Mouse (Mus musculus) forebrain, embryonic 15.5 days (tissue): ENCODE measurements around the gene Odf3l2. TPM values are rescaled to one million over a fixed set of nuclear protein-coding genes. Genes with fewer than 3 reads are reported as not detected.

Source experiments
- ATAC-seq: fragments of 200-750 bp; cut with Nextera tagmentation; replicated peaks from 2 replicates; pipeline ENCODE4 v1.8.0; 2017; ENCODE audit warnings: mild to moderate bottlenecking, moderate TSS enrichment, moderate library complexity
- H3K27ac ChIP-seq: fragments of 300-500 bp; sonication (generic); replicated peaks from 2 replicates; pipeline ENCODE4 v1.5.1; 2015; ENCODE audit warnings: mild to moderate bottlenecking, inconsistent platforms
- H3K27me3 ChIP-seq: fragments of 300-500 bp; sonication (generic); 2 replicates; pipeline ENCODE4 v1.6.1; 2015; ENCODE audit warnings: inconsistent platforms
- H3K36me3 ChIP-seq: fragments of 300-500 bp; sonication (generic); 2 replicates; pipeline ENCODE4 v1.6.1; 2015; ENCODE audit warnings: mild to moderate bottlenecking, inconsistent platforms
- H3K4me1 ChIP-seq: fragments of 300-500 bp; sonication (generic); 2 replicates; pipeline ENCODE4 v1.6.1; 2015; ENCODE audit warnings: inconsistent platforms
- H3K4me2 ChIP-seq: fragments of 300-500 bp; sonication (generic); replicated peaks from 2 replicates; pipeline ENCODE4 v1.6.1; 2015; ENCODE audit warnings: mild to moderate bottlenecking, inconsistent platforms
- H3K4me3 ChIP-seq: fragments of 300-500 bp; sonication (generic); 2 replicates; pipeline ENCODE4 v1.5.1; 2015; ENCODE audit warnings: mild to moderate bottlenecking, inconsistent platforms
- H3K9ac ChIP-seq: fragments of 300-500 bp; sonication (generic); replicated peaks from 2 replicates; pipeline ENCODE4 v1.6.1; 2015; ENCODE audit warnings: mild to moderate bottlenecking, inconsistent platforms
- H3K9me3 ChIP-seq: fragments of 300-500 bp; sonication (generic); 2 replicates; pipeline ENCODE4 v1.6.1; 2016; ENCODE audit warnings: inconsistent platforms
- WGBS: fragments of 180-500 bp; shearing (Covaris S2); methylation state at CpG from one replicate; pipeline ENCODE4 v1.1.7; 2015; ENCODE audit warnings: mixed read lengths; 5-methylcytosine and 5-hydroxymethylcytosine counted together
- polyA plus RNA-seq: library from polyadenylated mRNA; unstranded; fragments of >200 nt; fragmentation: Nextera tagmentation; extraction: Ambion mirVana; gene quantifications from 2 replicates; pipeline ENCODE4 v1.2.1, GENCODE M21; 2015

Gene Odf3l2
- polyA plus RNA-seq, 1 experiment from 2014 or later: 0.32 TPM

GRCm38 (mm10) chr10:79668771-79669575 is 23.4 kb upstream of the Odf3l2 start, which contains the start of gene Tpgs1:
Tpgs1 (plus strand) TSS chr10:79669369.
- Histone ChIP-seq H3K9ac (peak within 1 kb of the TSS; percentile 91), H3K4me2 (peak within 1 kb of the TSS; percentile 79), H3K27me3 (no peaks in the 10 kb centered on the region), H3K27ac (peak within 1 kb of the TSS; percentile 94), H3K9me3 (no peaks in the 10 kb centered on the region), H3K36me3 (no peaks in the 10 kb centered on the region), H3K4me3 (peak within 1 kb of the TSS; percentile 92), H3K4me1 (peaks cover 21% of the 10 kb centered on the region)
- ATAC-seq: peak; percentile 85
- under 1% methylated on average over 45 of the region's 45 CpGs for WGBS

DNA sequence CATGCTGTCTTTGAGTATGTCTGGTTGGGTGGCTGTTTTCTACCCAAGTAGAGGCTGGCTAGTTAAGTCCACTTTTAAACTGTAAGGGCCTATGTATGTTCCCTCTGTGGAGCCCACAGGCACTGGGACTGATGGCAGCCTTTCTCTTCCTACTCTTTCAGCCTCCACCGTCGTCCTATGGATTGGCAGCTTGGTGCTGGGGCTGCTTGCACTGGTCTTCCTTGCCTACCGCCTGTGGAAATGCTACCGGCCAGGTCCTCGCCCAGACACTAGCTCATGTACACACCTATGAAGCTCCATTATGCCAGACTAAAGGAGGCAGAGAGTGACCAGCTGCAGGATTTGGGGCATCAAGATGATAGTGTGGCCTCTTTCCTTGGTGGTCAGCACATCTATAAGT is 22.5 kb upstream of the Odf3l2 start:
- peak overlapping the region; percentile 79; the same call in 1 of the 2 replicates for H3K4me2 ChIP-seq
- H3K4me1 ChIP-seq: peaks cover 21% of the 10 kb centered on the region
- peak overlapping the region; percentile 92; the same call in 1 of the 2 replicates for H3K4me3 ChIP-seq
- peak overlapping the region; percentile 94 for H3K27ac ChIP-seq
- H3K9ac ChIP-seq: no peak overlapping the region; the same call in 1 of the 2 replicates
- no peaks in the 10 kb centered on the region for H3K9me3 ChIP-seq
- H3K27me3 ChIP-seq: no peaks in the 10 kb centered on the region
- ATAC-seq: no peak
- H3K36me3 ChIP-seq: no peaks in the 10 kb centered on the region
- 84% methylated on average over 5 of the region's 5 CpGs for WGBS

- H3K27ac ChIP-seq: no peak overlapping the region
- no peak overlapping the region for H3K4me2 ChIP-seq
- H3K9me3 ChIP-seq: no peaks in the 10 kb centered on the region
- ATAC-seq: no peak
- no peak overlapping the region for H3K4me3 ChIP-seq
- H3K4me1 ChIP-seq: peaks cover 21% of the 10 kb centered on the region
- H3K9ac ChIP-seq: no peak overlapping the region
- H3K27me3 ChIP-seq: no peaks in the 10 kb centered on the region
- WGBS: 72% methylated on average over 9 of the region's 9 CpGs
- H3K36me3 ChIP-seq: no peaks in the 10 kb centered on the region
These were observed 21.0 kb upstream of the Odf3l2 start for GRCm38 (mm10) chr10:79666493-79666892.

DNA sequence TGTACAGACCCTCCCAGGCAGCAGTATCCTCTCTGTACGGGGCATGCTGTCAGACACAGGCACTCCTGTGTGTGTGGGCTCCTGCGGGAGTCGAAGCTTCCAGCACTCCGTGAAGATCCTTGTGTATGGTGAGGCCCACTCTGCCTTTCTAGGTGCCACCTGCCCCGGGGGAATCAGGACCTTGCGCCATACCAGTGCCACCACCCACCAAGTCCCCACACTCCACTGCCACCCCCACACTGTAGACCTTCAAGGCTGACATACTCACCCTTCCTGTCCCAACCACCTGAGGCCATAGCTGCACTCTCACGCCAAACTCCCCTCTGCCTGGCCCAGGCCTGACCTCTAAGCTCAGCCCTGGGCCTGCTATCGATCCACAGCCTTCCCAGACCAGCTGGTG is 19.5 kb upstream of the Odf3l2 start:
- Histone ChIP-seq H3K27me3 (no peaks in the 10 kb centered on the region), H3K4me2 (no peak overlapping the region), H3K27ac (no peak overlapping the region), H3K4me3 (no peak overlapping the region), H3K9me3 (no peaks in the 10 kb centered on the region), H3K4me1 (peaks cover 9% of the 10 kb centered on the region), H3K9ac (no peak overlapping the region), H3K36me3 (no peaks in the 10 kb centered on the region)
- 84% methylated on average over 8 of the region's 8 CpGs for WGBS
- ATAC-seq: no peak

GRCm38 (mm10) chr10:79664131-79664665 is 18.7 kb upstream of the Odf3l2 start, which contains the start of gene Madcam1:
Madcam1 (plus strand) TSS chr10:79664559.
- ATAC-seq: no peak
- Histone ChIP-seq H3K36me3 (no peaks in the 10 kb centered on the region), H3K4me2 (no peak within 1 kb of the TSS), H3K4me1 (peaks cover 8% of the 10 kb centered on the region), H3K27ac (no peak within 1 kb of the TSS), H3K9me3 (no peaks in the 10 kb centered on the region), H3K27me3 (no peaks in the 10 kb centered on the region), H3K9ac (no peak within 1 kb of the TSS), H3K4me3 (no peak within 1 kb of the TSS)
- 12% methylated on average over 13 of the region's 13 CpGs for WGBS

- no peaks in the 10 kb centered on the region for H3K27me3 ChIP-seq
- WGBS: 71% methylated on average over 3 of the region's 3 CpGs
- H3K4me3 ChIP-seq: no peak overlapping the region
These were observed 16.3 kb upstream of the Odf3l2 start for GRCm38 (mm10) chr10:79661861-79662260.

GRCm38 (mm10) chr10:79660298-79660697 is 14.8 kb upstream of the Odf3l2 start:
- ATAC-seq: no peak
- Histone ChIP-seq H3K4me1 (no peaks in the 10 kb centered on the region; the same call in 1 of the 2 replicates), H3K9me3 (no peaks in the 10 kb centered on the region), H3K36me3 (no peaks in the 10 kb centered on the region), H3K4me2 (no peak overlapping the region), H3K27me3 (no peaks in the 10 kb centered on the region), H3K9ac (no peak overlapping the region), H3K4me3 (no peak overlapping the region), H3K27ac (no peak overlapping the region)
- 62% methylated on average over 2 of the region's 2 CpGs for WGBS

More at GRCm38 (mm10) chr10:79661861-79662260, 16.3 kb upstream of the Odf3l2 start:
- no peak overlapping the region for H3K27ac ChIP-seq
- no peak for ATAC-seq
- no peaks in the 10 kb centered on the region for H3K4me1 ChIP-seq
- no peaks in the 10 kb centered on the region for H3K36me3 ChIP-seq
- no peak overlapping the region for H3K4me2 ChIP-seq
- H3K9me3 ChIP-seq: no peaks in the 10 kb centered on the region
- H3K9ac ChIP-seq: no peak overlapping the region

DNA sequence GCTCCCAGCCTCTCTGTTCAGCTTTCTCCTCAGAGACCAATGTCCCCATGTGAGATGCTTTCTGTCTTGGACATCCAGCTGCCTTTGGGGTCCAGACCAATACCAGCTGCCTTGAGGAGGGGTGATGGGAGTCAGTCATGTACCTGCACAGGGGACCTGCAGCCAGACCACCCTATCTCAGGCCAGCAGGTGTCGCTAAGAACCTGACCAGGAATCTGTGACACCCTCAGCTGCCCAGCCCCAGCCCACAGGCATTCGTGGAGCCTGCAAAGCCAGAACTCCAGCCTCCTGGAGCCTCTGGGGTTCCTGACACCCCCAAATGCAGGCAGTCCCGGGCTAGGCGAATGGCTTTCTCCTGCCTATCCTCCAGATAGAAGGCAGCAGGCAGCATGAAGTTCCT is 13.3 kb upstream of the Odf3l2 start:
- Histone ChIP-seq H3K27me3 (no peaks in the 10 kb centered on the region), H3K27ac (no peak overlapping the region), H3K4me3 (no peak overlapping the region), H3K4me1 (no peaks in the 10 kb centered on the region; the same call in none of the 2 replicates), H3K9me3 (no peaks in the 10 kb centered on the region), H3K4me2 (no peak overlapping the region), H3K9ac (no peak overlapping the region), H3K36me3 (no peaks in the 10 kb centered on the region)
- WGBS: 24% methylated on average over 4 of the region's 4 CpGs
- no peak for ATAC-seq

DNA sequence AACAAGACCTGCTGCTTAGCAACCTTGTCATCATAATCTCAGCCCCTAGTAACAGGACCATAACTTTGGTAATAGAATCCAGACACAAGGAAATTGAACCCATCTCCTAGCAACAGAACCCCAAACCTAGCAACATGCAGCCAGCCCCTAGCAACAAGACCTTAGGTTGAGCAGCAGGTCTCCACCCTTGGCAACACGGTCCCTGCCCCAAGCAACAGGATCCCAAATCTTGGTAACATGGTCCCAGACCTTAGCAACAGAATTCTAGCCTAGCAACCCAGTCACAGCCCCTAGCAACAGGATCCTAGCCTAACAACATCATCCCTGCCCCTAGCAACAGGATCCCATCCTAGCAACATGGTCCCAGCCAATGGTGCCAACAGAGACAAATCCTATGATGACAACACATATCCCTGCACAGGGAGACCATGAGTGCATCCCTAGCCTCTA is 9.4 kb upstream of the Odf3l2 start:
- Histone ChIP-seq H3K4me2 (no peak overlapping the region), H3K4me1 (no peaks in the 10 kb centered on the region; the same call in none of the 2 replicates), H3K4me3 (no peak overlapping the region), H3K9ac (no peak overlapping the region), H3K27ac (peak overlapping the region; percentile 62), H3K9me3 (no peaks in the 10 kb centered on the region), H3K27me3 (no peaks in the 10 kb centered on the region), H3K36me3 (no peaks in the 10 kb centered on the region)
- WGBS: 21% methylated on average over 1 of the region's 1 CpGs
- ATAC-seq: peak; percentile 85

GRCm38 (mm10) chr10:79652789-79653188 is 7.3 kb upstream of the Odf3l2 start:
- Histone ChIP-seq H3K9ac (no peak overlapping the region), H3K27ac (no peak overlapping the region), H3K36me3 (no peaks in the 10 kb centered on the region), H3K4me3 (no peak overlapping the region), H3K4me1 (no peaks in the 10 kb centered on the region; the same call in none of the 2 replicates), H3K9me3 (no peaks in the 10 kb centered on the region), H3K4me2 (no peak overlapping the region), H3K27me3 (no peaks in the 10 kb centered on the region)
- WGBS: 84% methylated on average over 7 of the region's 7 CpGs
- ATAC-seq: no peak

GRCm38 (mm10) chr10:79649070-79649751 is 3.7 kb upstream of the Odf3l2 start:
- 32% methylated on average over 7 of the region's 7 CpGs for WGBS
- no peak overlapping the region for H3K9ac ChIP-seq
- H3K9me3 ChIP-seq: no peaks in the 10 kb centered on the region
- no peaks in the 10 kb centered on the region for H3K4me1 ChIP-seq
- H3K27ac ChIP-seq: no peak overlapping the region
- no peak overlapping the region for H3K4me3 ChIP-seq
- H3K4me2 ChIP-seq: no peak overlapping the region
- no peaks in the 10 kb centered on the region for H3K36me3 ChIP-seq
- peak; percentile 58 for ATAC-seq
- H3K27me3 ChIP-seq: no peaks in the 10 kb centered on the region
